Mouse (Mus musculus): ENCODE data around the gene Fam155a. TPM values are rescaled to one million over a fixed set of nuclear protein-coding genes. Genes with fewer than 3 reads are reported as not detected.
A peak's percentile ranks its signal among the peaks of the same experiment; 100 is the strongest.

The Fam155a gene
- polyA plus RNA-seq, 1 experiment = not detected

GRCm38 (mm10) chr8:9261527-9261926, 509.4 kb downstream of the Fam155a start:
- TF ChIP-seq POLR2A (IDR thresholded peaks at IDR 0.05; ENCODE audit: insufficient read depth, low read depth, low read length) = no peak
- no peak for TF ChIP-seq CTCF (IDR thresholded peaks at IDR 0.05; ENCODE audit: insufficient read depth, low read depth, low read length)
- Histone ChIP-seq H3K4me1 (ENCODE audit: control insufficient read depth, insufficient read depth, low read length) (peaks cover 3% of the 10 kb centered on the region; the same call in 1 of the 2 replicates), H3K27ac (ENCODE audit: insufficient read depth, low read depth, low read length) (0 out of 2 replicates have a peak overlapping the region, but pooled peaks have one; percentile 31), H3K4me3 (ENCODE audit: insufficient read depth, low read depth, low read length) (no peak overlapping the region)
- WGBS = 37% methylated on average over 8 of the region's 8 CpGs

- TF ChIP-seq POLR2A (IDR thresholded peaks at IDR 0.05; ENCODE audit: insufficient read depth, low read depth, low read length) (no peak), CTCF (IDR thresholded peaks at IDR 0.05; ENCODE audit: insufficient read depth, low read depth, low read length) (no peak)
- Histone ChIP-seq H3K4me1 (ENCODE audit: control insufficient read depth, insufficient read depth, low read length) (peaks cover 2% of the 10 kb centered on the region; the same call in 1 of the 2 replicates), H3K27ac (ENCODE audit: insufficient read depth, low read depth, low read length) (no peak overlapping the region), H3K4me3 (ENCODE audit: insufficient read depth, low read depth, low read length) (no peak overlapping the region)
- WGBS = 94% methylated on average over 5 of the region's 5 CpGs
Observed at GRCm38 (mm10) chr8:9255316-9255715, 515.6 kb downstream of the Fam155a start.

- Histone ChIP-seq H3K4me3 (ENCODE audit: insufficient read depth, low read depth, low read length) (no peak overlapping the region), H3K4me1 (ENCODE audit: control insufficient read depth, insufficient read depth, low read length) (peaks cover 8% of the 10 kb centered on the region), H3K27ac (ENCODE audit: insufficient read depth, low read depth, low read length) (no peak overlapping the region)
- TF ChIP-seq CTCF (IDR thresholded peaks at IDR 0.05; ENCODE audit: insufficient read depth, low read depth, low read length) (no peak), POLR2A (IDR thresholded peaks at IDR 0.05; ENCODE audit: insufficient read depth, low read depth, low read length) (no peak)
- 39% methylated on average over 4 of the region's 4 CpGs for WGBS
Observed at GRCm38 (mm10) chr8:9252991-9253390, 518.0 kb downstream of the Fam155a start.

GRCm38 (mm10) chr8:9248109-9248821, 522.7 kb downstream of the Fam155a start:
- TF ChIP-seq CTCF (IDR thresholded peaks at IDR 0.05; ENCODE audit: insufficient read depth, low read depth, low read length) (no peak), POLR2A (IDR thresholded peaks at IDR 0.05; ENCODE audit: insufficient read depth, low read depth, low read length) (no peak)
- Histone ChIP-seq H3K27ac (ENCODE audit: insufficient read depth, low read depth, low read length) (no peak overlapping the region), H3K4me1 (ENCODE audit: control insufficient read depth, insufficient read depth, low read length) (peaks cover 13% of the 10 kb centered on the region), H3K4me3 (ENCODE audit: insufficient read depth, low read depth, low read length) (no peak overlapping the region)
- WGBS = 61% methylated on average over 17 of the region's 17 CpGs

- 53% methylated on average over 5 of the region's 5 CpGs for WGBS
- TF ChIP-seq POLR2A (IDR thresholded peaks at IDR 0.05; ENCODE audit: insufficient read depth, low read depth, low read length) = no peak
- no peak for TF ChIP-seq CTCF (IDR thresholded peaks at IDR 0.05; ENCODE audit: insufficient read depth, low read depth, low read length)
- Histone ChIP-seq H3K4me3 (ENCODE audit: insufficient read depth, low read depth, low read length) (no peak overlapping the region), H3K27ac (ENCODE audit: insufficient read depth, low read depth, low read length) (no peak overlapping the region), H3K4me1 (ENCODE audit: control insufficient read depth, insufficient read depth, low read length) (peaks cover 13% of the 10 kb centered on the region)
Observed at GRCm38 (mm10) chr8:9245994-9246393, 525.0 kb downstream of the Fam155a start.

- Histone ChIP-seq H3K4me3 (ENCODE audit: insufficient read depth, low read depth, low read length) (no peak overlapping the region), H3K4me1 (ENCODE audit: control insufficient read depth, insufficient read depth, low read length) (peaks cover 4% of the 10 kb centered on the region), H3K27ac (ENCODE audit: insufficient read depth, low read depth, low read length) (no peak overlapping the region)
- WGBS = 35% methylated on average over 5 of the region's 5 CpGs
- TF ChIP-seq POLR2A (IDR thresholded peaks at IDR 0.05; ENCODE audit: insufficient read depth, low read depth, low read length) (no peak), CTCF (IDR thresholded peaks at IDR 0.05; ENCODE audit: insufficient read depth, low read depth, low read length) (no peak)
Observed at GRCm38 (mm10) chr8:9240996-9241395, 530.0 kb downstream of the Fam155a start.

GRCm38 (mm10) chr8:9239741-9240140, 531.2 kb downstream of the Fam155a start:
- H3K4me1 ChIP-seq (ENCODE audit: control insufficient read depth, insufficient read depth, low read length) = peaks cover 3% of the 10 kb centered on the region
- no peak overlapping the region for H3K4me3 ChIP-seq (ENCODE audit: insufficient read depth, low read depth, low read length)
- H3K27ac ChIP-seq (ENCODE audit: insufficient read depth, low read depth, low read length) = no peak overlapping the region
- TF ChIP-seq POLR2A (IDR thresholded peaks at IDR 0.05; ENCODE audit: insufficient read depth, low read depth, low read length) = no peak
- TF ChIP-seq CTCF (IDR thresholded peaks at IDR 0.05; ENCODE audit: insufficient read depth, low read depth, low read length) = no peak
- WGBS = 40% methylated on average over 11 of the region's 11 CpGs

- 75% methylated on average over 9 of the region's 9 CpGs for WGBS
- no peak overlapping the region for H3K4me3 ChIP-seq (ENCODE audit: insufficient read depth, low read depth, low read length)
- H3K27ac ChIP-seq (ENCODE audit: insufficient read depth, low read depth, low read length) = no peak overlapping the region
- no peak for TF ChIP-seq CTCF (IDR thresholded peaks at IDR 0.05; ENCODE audit: insufficient read depth, low read depth, low read length)
- no peak for TF ChIP-seq POLR2A (IDR thresholded peaks at IDR 0.05; ENCODE audit: insufficient read depth, low read depth, low read length)
- peaks cover 3% of the 10 kb centered on the region for H3K4me1 ChIP-seq (ENCODE audit: control insufficient read depth, insufficient read depth, low read length)
Observed at GRCm38 (mm10) chr8:9238974-9239373, 532.0 kb downstream of the Fam155a start.

- 6% methylated on average over 12 of the region's 12 CpGs for WGBS
Observed at GRCm38 (mm10) chr8:9233326-9233919, 537.5 kb downstream of the Fam155a start.

More at GRCm38 (mm10) chr8:9233326-9233919, 537.5 kb downstream of the Fam155a start:
- TF ChIP-seq CTCF (IDR thresholded peaks at IDR 0.05; ENCODE audit: insufficient read depth, low read depth, low read length) = peak; percentile 90
- no peak for TF ChIP-seq POLR2A (IDR thresholded peaks at IDR 0.05; ENCODE audit: insufficient read depth, low read depth, low read length)
- peak overlapping the region; percentile 76; the same call in 1 of the 2 replicates for H3K27ac ChIP-seq (ENCODE audit: insufficient read depth, low read depth, low read length)
- H3K4me1 ChIP-seq (ENCODE audit: control insufficient read depth, insufficient read depth, low read length) = no peaks in the 10 kb centered on the region; the same call in none of the 2 replicates
- H3K4me3 ChIP-seq (ENCODE audit: insufficient read depth, low read depth, low read length) = no peak overlapping the region
